Mouse (Mus musculus) hindbrain, embryonic 12.5 days (tissue): ENCODE results near the gene Gm20843. TPM values are rescaled to one million over a fixed set of nuclear protein-coding genes. Genes with fewer than 3 reads are reported as not detected.
"Not testable (repeated sequence)": the region's sequence is repeated elsewhere in the genome, so short reads cannot be mapped to it uniquely, and the experiment has no call there.

Experiments used
- ATAC-seq: fragments of 200-750 bp; cut with Nextera tagmentation; 2 replicates; pipeline ENCODE4 v1.8.0; 2017; ENCODE audit warnings: moderate TSS enrichment; ENCODE audit not compliant: low FRiP score
- H3K27ac ChIP-seq: fragments of 300-500 bp; sonication (generic); 2 replicates; pipeline ENCODE4 v1.5.1; 2016; ENCODE audit warnings: mild to moderate bottlenecking
- H3K27me3 ChIP-seq: fragments of 300-500 bp; sonication (generic); 2 replicates; pipeline ENCODE4 v1.6.1; 2016; ENCODE audit warnings: mild to moderate bottlenecking
- H3K36me3 ChIP-seq: fragments of 300-500 bp; sonication (generic); 2 replicates; pipeline ENCODE4 v1.6.1; 2016; ENCODE audit warnings: mild to moderate bottlenecking
- H3K4me1 ChIP-seq: fragments of 300-500 bp; sonication (generic); 2 replicates; pipeline ENCODE4 v1.6.1; 2016
- H3K4me2 ChIP-seq: fragments of 300-500 bp; sonication (generic); replicated peaks from 2 replicates; pipeline ENCODE4 v1.6.1; 2016; ENCODE audit warnings: mild to moderate bottlenecking
- H3K4me3 ChIP-seq: fragments of 300-500 bp; sonication (generic); 2 replicates; pipeline ENCODE4 v1.5.1; 2016; ENCODE audit warnings: mild to moderate bottlenecking
- H3K9ac ChIP-seq: fragments of 300-500 bp; sonication (generic); 2 replicates; pipeline ENCODE4 v1.6.1; 2016; ENCODE audit warnings: mild to moderate bottlenecking, moderate library complexity
- H3K9me3 ChIP-seq: fragments of 300-500 bp; sonication (generic); replicated peaks from 2 replicates; pipeline ENCODE4 v1.6.1; 2016; ENCODE audit warnings: mild to moderate bottlenecking
- WGBS: fragments of 180-500 bp; shearing (Covaris S2); methylation state at CpG from one replicate; pipeline ENCODE4 v1.1.7; 2016; 5-methylcytosine and 5-hydroxymethylcytosine counted together
- polyA plus RNA-seq: library from polyadenylated mRNA; unstranded; fragments of >200 nt; fragmentation: Nextera tagmentation; extraction: Ambion mirVana; gene quantifications from 2 replicates; pipeline ENCODE4 v1.2.1, GENCODE M21; 2016

Gene Gm20843
- polyA plus RNA-seq = not detected in 2 replicates

GRCm38 (mm10) chrY:72247018-72247417, at the start of gene Gm20843:
TSS of gene Gm20843 (minus strand) at chrY:72247118.
- H3K9ac ChIP-seq, H3K27me3 ChIP-seq, H3K27ac ChIP-seq, ATAC-seq, H3K9me3 ChIP-seq, H3K4me3 ChIP-seq, H3K4me1 ChIP-seq, H3K36me3 ChIP-seq, H3K4me2 ChIP-seq: not testable (repeated sequence)
- WGBS = no CpG with 5 or more reads among the region's 6 CpGs
